Comparison of ENCODE assay signal across 8 mouse cellular contexts in the genomic region with DNA sequence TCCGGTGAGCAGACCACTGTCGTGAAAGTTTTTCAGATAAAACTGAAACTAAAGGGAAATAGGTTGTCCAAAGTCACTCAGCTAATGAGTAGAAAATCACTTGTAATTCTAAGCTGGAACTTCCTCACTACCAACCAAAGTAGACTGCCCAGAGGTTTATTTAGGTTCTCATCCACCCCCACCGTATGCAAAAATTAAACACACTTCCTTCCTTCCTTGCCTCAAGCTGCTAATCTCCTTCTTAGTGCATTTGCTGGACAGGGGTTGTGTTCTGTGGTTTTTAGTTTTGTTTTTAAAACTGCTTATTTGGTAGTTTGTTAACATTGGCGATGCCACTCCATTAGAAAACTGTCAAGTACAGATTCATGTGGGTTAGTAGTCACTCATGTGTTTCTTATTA. TPM values are rescaled to one million over a fixed set of nuclear protein-coding genes. Genes with fewer than 3 reads are reported as not detected.
DNase-seq lines count a peak whose midpoint lies in the region; ATAC-seq and TF ChIP-seq lines count a peak whose summit lies in the region.

No protein-coding gene starts in this region.

- no peaks in the 10 kb centered on the region for H3K9me3 ChIP-seq in kidney, embryonic 14.5 days (ENCODE audit: control insufficient read depth, low read length)
- no peaks in the 10 kb centered on the region for H3K9me3 ChIP-seq in intestine, embryonic 14.5 days (ENCODE audit: control insufficient read depth, low read length)
- H3K9me3 ChIP-seq in midbrain, postnatal 0 days (ENCODE audit: low read length) = no peaks in the 10 kb centered on the region

- no peaks in the 10 kb centered on the region for H3K27me3 ChIP-seq in kidney, embryonic 14.5 days (ENCODE audit: control insufficient read depth, insufficient read depth, low read length)
- H3K27me3 ChIP-seq in intestine, embryonic 14.5 days (replicated peaks; ENCODE audit: control insufficient read depth, insufficient read depth, low read length) = no peaks in the 10 kb centered on the region
- no peaks in the 10 kb centered on the region for H3K27me3 ChIP-seq in midbrain, postnatal 0 days (ENCODE audit: insufficient read depth, low read length)

- no peak for ATAC-seq in kidney, embryonic 14.5 days (ENCODE audit: low FRiP score, low TSS enrichment)
- peak; percentile 66 for ATAC-seq in common myeloid progenitor, adult 5-6 weeks (replicated peaks; ENCODE audit: low read depth, poor library complexity, severe bottlenecking)
- ATAC-seq in intestine, embryonic 14.5 days (replicated peaks; ENCODE audit: low FRiP score, low TSS enrichment, low read depth) = no peak
- ATAC-seq in midbrain, postnatal 0 days (ENCODE audit: low FRiP score) = no peak

- peak overlapping the region; percentile 96 for H3K9ac ChIP-seq in kidney, embryonic 14.5 days (ENCODE audit: low read depth, low read length)
- peak overlapping the region; percentile 97 for H3K9ac ChIP-seq in intestine, embryonic 14.5 days (ENCODE audit: low read length)
- peak overlapping the region; percentile 89 for H3K9ac ChIP-seq in midbrain, postnatal 0 days (replicated peaks; ENCODE audit: low read length, poor library complexity, severe bottlenecking)

- peaks cover 39% of the 10 kb centered on the region for H3K36me3 ChIP-seq in kidney, embryonic 14.5 days (ENCODE audit: control insufficient read depth, insufficient read depth, low read length)
- peaks cover 43% of the 10 kb centered on the region for H3K36me3 ChIP-seq in intestine, embryonic 14.5 days (ENCODE audit: control insufficient read depth, insufficient read depth, low read length)
- peaks cover 32% of the 10 kb centered on the region for H3K36me3 ChIP-seq in midbrain, postnatal 0 days (ENCODE audit: insufficient read depth, low read length)

- no peak overlapping the region for H3K27ac ChIP-seq in kidney, embryonic 14.5 days (ENCODE audit: low read depth, low read length)
- no peak overlapping the region for H3K27ac ChIP-seq in intestine, embryonic 14.5 days (ENCODE audit: low read depth)
- H3K27ac ChIP-seq in midbrain, postnatal 0 days (ENCODE audit: low read depth, low read length) = no peak overlapping the region

- 49% methylated on average over 4 of the region's 4 CpGs for WGBS in kidney, embryonic 14.5 days
- WGBS in intestine, embryonic 14.5 days = 51% methylated on average over 4 of the region's 4 CpGs
- 50% methylated on average over 4 of the region's 4 CpGs for WGBS in midbrain, postnatal 0 days

- H3K4me1 ChIP-seq in kidney, embryonic 14.5 days (ENCODE audit: control insufficient read depth, insufficient read depth, low read length) = no peaks in the 10 kb centered on the region
- H3K4me1 ChIP-seq in intestine, embryonic 14.5 days (replicated peaks; ENCODE audit: control insufficient read depth, insufficient read depth, low read length) = peaks cover 7% of the 10 kb centered on the region; the same call in 1 of the 2 replicates
- no peaks in the 10 kb centered on the region; the same call in 1 of the 2 replicates for H3K4me1 ChIP-seq in midbrain, postnatal 0 days (ENCODE audit: insufficient read depth, low read length)

- no peak for TF ChIP-seq CTCF in midbrain, postnatal 0 days (IDR thresholded peaks at IDR 0.05)

- DNase-seq in kidney, adult 9 months = no peak
- no peak for DNase-seq in intestine, embryonic 14.5 days (ENCODE audit: low spot score)
- no peak for DNase-seq in midbrain, postnatal 0 days (ENCODE audit: low spot score)
- no peak for DNase-seq in right cerebral cortex, adult 2 months (ENCODE audit: low spot score in 2 of 2)
- no peak for DNase-seq in left cerebral cortex, adult 8-10 months (ENCODE audit: low spot score in 2 of 2)
- DNase-seq in urinary bladder, adult 18-20 months (ENCODE audit: low spot score in 2 of 2) = no peak

- H3K4me3 ChIP-seq in kidney, embryonic 14.5 days (ENCODE audit: low read length) = peak overlapping the region; percentile 99
- peak overlapping the region; percentile 99 for H3K4me3 ChIP-seq in intestine, embryonic 14.5 days (ENCODE audit: low read depth, low read length)
- H3K4me3 ChIP-seq in midbrain, postnatal 0 days (ENCODE audit: low read depth, low read length) = peak overlapping the region; percentile 92

- H3K4me2 ChIP-seq in kidney, embryonic 14.5 days (replicated peaks; ENCODE audit: low read depth, low read length) = peak overlapping the region; percentile 62
- peak overlapping the region; percentile 73 for H3K4me2 ChIP-seq in intestine, embryonic 14.5 days (ENCODE audit: low read length)
- peak overlapping the region; percentile 56 for H3K4me2 ChIP-seq in midbrain, postnatal 0 days (ENCODE audit: low read depth, low read length, poor library complexity, severe bottlenecking)

RNA-seq across cellular contexts. Expression of a gene that starts 0.8 kb away (rescaled TPM):
- polyA plus RNA-seq in kidney, embryonic 14.5 days (2014; fragmentation: Nextera tagmentation; extraction: Ambion mirVana) = 95.8 and 127 TPM in 2 replicates
- 90.5 and 128 TPM in 2 replicates for total RNA-seq in common myeloid progenitor, adult 5-6 weeks (2017)
- polyA plus RNA-seq in intestine, embryonic 14.5 days (2014; fragmentation: Nextera tagmentation; extraction: Ambion mirVana) = 115 and 117 TPM in 2 replicates
- total RNA-seq in midbrain, postnatal 0 days (2014; rRNA removed) = 66.0 and 89.7 TPM in 2 replicates
- polyA plus RNA-seq in midbrain, postnatal 0 days (2015; fragmentation: Nextera tagmentation; extraction: Ambion mirVana) = 85.2 and 97.1 TPM in 2 replicates
- total RNA-seq in left cerebral cortex, adult 8-10 months (2022) = 100 to 1,000 TPM in 1 of 4 experiments, 10 to 100 TPM in 3; 84.8 to 103 (median 89.2) TPM
